ENCODE assay signal across 8 mouse cellular contexts in the genomic region with DNA sequence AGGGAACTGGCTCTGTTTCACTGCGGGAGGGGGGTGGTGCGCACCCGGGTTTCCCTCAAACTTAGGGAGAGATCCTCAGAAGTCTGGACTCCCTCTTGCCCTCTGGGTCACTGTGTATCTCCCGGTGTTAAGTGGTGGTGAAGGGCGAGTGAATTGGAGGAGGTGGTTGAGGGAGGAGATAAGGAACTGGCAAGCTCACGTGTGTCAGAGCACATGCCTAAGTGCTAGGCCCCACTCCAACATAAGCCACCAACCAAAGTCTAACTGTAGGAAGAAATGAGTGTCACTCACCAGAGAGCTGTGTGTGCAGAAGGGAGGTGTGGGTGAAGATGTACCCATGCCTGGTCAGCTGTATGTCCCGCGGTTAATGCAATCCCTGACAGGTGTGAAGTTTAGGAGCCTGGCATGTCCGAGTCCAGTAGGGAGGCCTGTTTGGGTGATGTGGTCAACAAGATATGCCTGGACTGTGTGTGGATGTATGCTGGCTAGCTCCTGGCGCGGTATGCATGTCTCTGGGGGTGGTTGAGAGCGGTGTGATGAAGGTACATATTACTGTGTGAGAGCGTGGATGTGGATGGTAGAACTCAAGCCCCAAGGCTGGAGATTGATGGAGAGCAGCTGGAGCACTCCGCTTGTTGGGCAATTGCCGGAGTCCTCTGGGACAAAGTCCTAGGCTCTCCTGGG. TPM values are rescaled to one million over a fixed set of nuclear protein-coding genes. Genes with fewer than 3 reads are reported as not detected.
DNase-seq lines count a peak whose midpoint lies in the region; ATAC-seq and TF ChIP-seq lines count a peak whose summit lies in the region.

No protein-coding gene starts in this region.

- H3K79me2 ChIP-seq in liver, adult 2 months (ENCODE audit: control insufficient read depth, insufficient read depth, low read length): peaks cover 4% of the 10 kb centered on the region; the same call in 1 of the 2 replicates

- H3K27me3 ChIP-seq in embryonic facial prominence, embryonic 12.5 days: no peaks in the 10 kb centered on the region
- H3K27me3 ChIP-seq in hindbrain, embryonic 10.5 days (ENCODE audit: insufficient read depth, poor library complexity, severe bottlenecking): no peaks in the 10 kb centered on the region
- no peaks in the 10 kb centered on the region for H3K27me3 ChIP-seq in liver, adult 2 months (ENCODE audit: control insufficient read depth, insufficient read depth, low read length)
- no peaks in the 10 kb centered on the region for H3K27me3 ChIP-seq in midbrain, embryonic 16.5 days (ENCODE audit: control insufficient read depth, insufficient read depth, low read depth, low read length)

- peaks cover 31% of the 10 kb centered on the region for H3K36me3 ChIP-seq in embryonic facial prominence, embryonic 12.5 days
- H3K36me3 ChIP-seq in hindbrain, embryonic 10.5 days: peaks cover 49% of the 10 kb centered on the region
- peaks cover 11% of the 10 kb centered on the region for H3K36me3 ChIP-seq in liver, adult 2 months (ENCODE audit: control insufficient read depth, insufficient read depth, low read length)
- peaks cover 8% of the 10 kb centered on the region; the same call in 1 of the 2 replicates for H3K36me3 ChIP-seq in midbrain, embryonic 16.5 days (ENCODE audit: control insufficient read depth, insufficient read depth, low read length)

- no peak for TF ChIP-seq CTCF in left cerebral cortex, adult 2 months (IDR thresholded peaks at IDR 0.05)
- TF ChIP-seq CTCF in liver, adult 2 months (IDR thresholded peaks at IDR 0.05; ENCODE audit: low read depth, low read length): no peak

- H3K4me1 ChIP-seq in embryonic facial prominence, embryonic 12.5 days: peaks cover 25% of the 10 kb centered on the region
- peaks cover 50% of the 10 kb centered on the region for H3K4me1 ChIP-seq in hindbrain, embryonic 10.5 days (replicated peaks)
- peaks cover 31% of the 10 kb centered on the region for H3K4me1 ChIP-seq in liver, adult 2 months (ENCODE audit: control insufficient read depth, insufficient read depth, low read length)
- peaks cover 10% of the 10 kb centered on the region for H3K4me1 ChIP-seq in midbrain, embryonic 16.5 days (ENCODE audit: control insufficient read depth, insufficient read depth, low read length)

- H3K27ac ChIP-seq in left cerebral cortex, adult 2 months: peak overlapping the region; percentile 85
- H3K27ac ChIP-seq in embryonic facial prominence, embryonic 12.5 days: peak overlapping the region; percentile 80
- peak overlapping the region; percentile 93 for H3K27ac ChIP-seq in hindbrain, embryonic 10.5 days
- peak overlapping the region; percentile 90 for H3K27ac ChIP-seq in liver, adult 2 months (replicated peaks; ENCODE audit: insufficient read depth, low read depth, low read length)
- peak overlapping the region; percentile 65; the same call in 1 of the 2 replicates for H3K27ac ChIP-seq in midbrain, embryonic 16.5 days (ENCODE audit: low read length)

- ATAC-seq in embryonic facial prominence, embryonic 12.5 days (ENCODE audit: insufficient number of reproducible peaks, insufficient read depth, low FRiP score, low TSS enrichment): no peak
- peak; percentile 17; the same call in 1 of the 2 replicates for ATAC-seq in midbrain, embryonic 16.5 days

- H3K9ac ChIP-seq in embryonic facial prominence, embryonic 12.5 days: peak overlapping the region; percentile 73
- H3K9ac ChIP-seq in liver, adult 2 months (ENCODE audit: low read depth, low read length): peak overlapping the region; percentile 91
- peak overlapping the region; percentile 73 for H3K9ac ChIP-seq in midbrain, embryonic 16.5 days (ENCODE audit: low read depth, low read length)

- TF ChIP-seq POLR2A in liver, adult 2 months (IDR thresholded peaks at IDR 0.05; ENCODE audit: extremely low read depth, insufficient read depth, low read length): no peak

- H3K9me3 ChIP-seq in embryonic facial prominence, embryonic 12.5 days: no peaks in the 10 kb centered on the region
- H3K9me3 ChIP-seq in hindbrain, embryonic 10.5 days: no peaks in the 10 kb centered on the region
- H3K9me3 ChIP-seq in midbrain, embryonic 16.5 days (replicated peaks; ENCODE audit: control insufficient read depth, low read length, poor library complexity, severe bottlenecking): no peaks in the 10 kb centered on the region

- H3K4me3 ChIP-seq in left cerebral cortex, adult 2 months: peak overlapping the region; percentile 56
- peak overlapping the region; percentile 69 for H3K4me3 ChIP-seq in embryonic facial prominence, embryonic 12.5 days
- peak overlapping the region; percentile 76 for H3K4me3 ChIP-seq in hindbrain, embryonic 10.5 days
- H3K4me3 ChIP-seq in liver, adult 2 months (ENCODE audit: insufficient read depth, low read depth, low read length): peak overlapping the region; percentile 78
- peak overlapping the region; percentile 45 for H3K4me3 ChIP-seq in midbrain, embryonic 16.5 days (ENCODE audit: low read depth, low read length)

- DNase-seq in left cerebral cortex, adult 2 months (ENCODE audit: extremely low spot score in 1 of 2, low spot score in 2 of 2): no peak
- DNase-seq in left cerebral cortex, postnatal 10 days (ENCODE audit: extremely low spot score in 1 of 2, low spot score in 2 of 2): no peak
- no peak for DNase-seq in hindbrain, embryonic 10.5 days (ENCODE audit: low spot score)
- peak; percentile 81 for DNase-seq in liver, adult 2 months (ENCODE audit: extremely low read depth, low read depth, low spot score)
- DNase-seq in right cerebral cortex, postnatal 36 days (ENCODE audit: low spot score in 2 of 2): no peak
- no peak for DNase-seq in adrenal gland, postnatal 36 days

- peak overlapping the region; percentile 91 for H3K4me2 ChIP-seq in embryonic facial prominence, embryonic 12.5 days (replicated peaks)
- H3K4me2 ChIP-seq in midbrain, embryonic 16.5 days (ENCODE audit: low read length): peak overlapping the region; percentile 72

- intact Hi-C loops in left cerebral cortex, adult 2 months (cut with DNase I): no loop called here
- intact Hi-C loops in left cerebral cortex, postnatal 10 days (cut with DNase I): no loop called here

- 48% methylated on average over 15 of the region's 15 CpGs for WGBS in embryonic facial prominence, embryonic 12.5 days
- WGBS in hindbrain, embryonic 10.5 days: 53% methylated on average over 15 of the region's 15 CpGs
- 12% methylated on average over 15 of the region's 15 CpGs for WGBS in liver, adult 2 months
- WGBS in midbrain, embryonic 16.5 days: 55% methylated on average over 15 of the region's 15 CpGs

RNA-seq across cellular contexts. Expression of a gene that starts 0.8 kb away (rescaled TPM):
- 10 to 100 TPM; 18.6 to 25.3 TPM for total RNA-seq in left cerebral cortex, adult 2 months (2021)
- 10 to 100 TPM; 17.2 to 18.4 TPM for total RNA-seq in left cerebral cortex, postnatal 10 days (2021)
- 48.4 and 50.3 TPM in 2 replicates for polyA plus RNA-seq in embryonic facial prominence, embryonic 12.5 days (2016; fragmentation: Nextera tagmentation; extraction: Ambion mirVana)
- polyA plus RNA-seq in hindbrain, embryonic 10.5 days (2016; fragmentation: Nextera tagmentation; extraction: Ambion mirVana): 49.0 and 51.8 TPM in 2 replicates
- total RNA-seq in liver, adult 2 months (2014; rRNA removed): 16.9 and 23.1 TPM in 2 replicates
- polyA plus RNA-seq in liver, adult 2 months (2012; rRNA removed): 132 and 135 TPM in 2 replicates
- polyA plus RNA-seq in midbrain, embryonic 16.5 days (2015; fragmentation: Nextera tagmentation; extraction: Ambion mirVana): 25.1 and 26.1 TPM in 2 replicates
- 100 to 1,000 TPM in 1 of 2 experiments, 10 to 100 TPM in 1; 91.2 to 115 TPM for total RNA-seq in adrenal gland, postnatal 36 days (2021)

RNA-seq across cellular contexts. Expression of a gene that starts 8.5 kb away (rescaled TPM):
- total RNA-seq in left cerebral cortex, adult 2 months (2021): 1 to 10 TPM in 1 of 2 experiments, under 1 TPM in 1; 0.81 to 1.8 TPM
- total RNA-seq in left cerebral cortex, postnatal 10 days (2021): 1 to 10 TPM; 3.3 to 3.9 TPM
- polyA plus RNA-seq in embryonic facial prominence, embryonic 12.5 days (2016; fragmentation: Nextera tagmentation; extraction: Ambion mirVana): 250 and 253 TPM in 2 replicates
- 330 and 370 TPM in 2 replicates for polyA plus RNA-seq in hindbrain, embryonic 10.5 days (2016; fragmentation: Nextera tagmentation; extraction: Ambion mirVana)
- total RNA-seq in liver, adult 2 months (2014; rRNA removed): 0.46 and 5.4 TPM in 2 replicates
- polyA plus RNA-seq in liver, adult 2 months (2012; rRNA removed): 0.59 and 0.93 TPM in 2 replicates
- 22.6 and 27.6 TPM in 2 replicates for polyA plus RNA-seq in midbrain, embryonic 16.5 days (2015; fragmentation: Nextera tagmentation; extraction: Ambion mirVana)
- 1 to 10 TPM; 7.6 to 8.5 TPM for total RNA-seq in adrenal gland, postnatal 36 days (2021)

RNA-seq across cellular contexts. Expression of a gene that starts 19.5 kb away (rescaled TPM):
- total RNA-seq in left cerebral cortex, adult 2 months (2021): 10 to 100 TPM; 54.2 to 63.5 TPM
- 10 to 100 TPM; 67.9 to 72.2 TPM for total RNA-seq in left cerebral cortex, postnatal 10 days (2021)
- 125 TPM in 2 replicates for polyA plus RNA-seq in embryonic facial prominence, embryonic 12.5 days (2016; fragmentation: Nextera tagmentation; extraction: Ambion mirVana)
- 163 and 170 TPM in 2 replicates for polyA plus RNA-seq in hindbrain, embryonic 10.5 days (2016; fragmentation: Nextera tagmentation; extraction: Ambion mirVana)
- 37.0 and 40.3 TPM in 2 replicates for total RNA-seq in liver, adult 2 months (2014; rRNA removed)
- 25.5 and 31.3 TPM in 2 replicates for polyA plus RNA-seq in liver, adult 2 months (2012; rRNA removed)
- polyA plus RNA-seq in midbrain, embryonic 16.5 days (2015; fragmentation: Nextera tagmentation; extraction: Ambion mirVana): 101 TPM in 2 replicates
- total RNA-seq in adrenal gland, postnatal 36 days (2021): 10 to 100 TPM; 69.6 to 74.0 TPM

RNA-seq across cellular contexts. Expression of a gene that starts 19.6 kb away (rescaled TPM):
- total RNA-seq in left cerebral cortex, adult 2 months (2021): 10 to 100 TPM; 40.3 to 43.4 TPM
- total RNA-seq in left cerebral cortex, postnatal 10 days (2021): 10 to 100 TPM; 36.1 to 36.6 TPM
- 11.1 and 11.3 TPM in 2 replicates for polyA plus RNA-seq in embryonic facial prominence, embryonic 12.5 days (2016; fragmentation: Nextera tagmentation; extraction: Ambion mirVana)
- polyA plus RNA-seq in hindbrain, embryonic 10.5 days (2016; fragmentation: Nextera tagmentation; extraction: Ambion mirVana): 7.0 and 11.7 TPM in 2 replicates
- total RNA-seq in liver, adult 2 months (2014; rRNA removed): 3.0 and 5.2 TPM in 2 replicates
- polyA plus RNA-seq in liver, adult 2 months (2012; rRNA removed): 8.8 and 11.9 TPM in 2 replicates
- polyA plus RNA-seq in midbrain, embryonic 16.5 days (2015; fragmentation: Nextera tagmentation; extraction: Ambion mirVana): 8.7 and 10.3 TPM in 2 replicates
- 10 to 100 TPM; 20.0 to 21.6 TPM for total RNA-seq in adrenal gland, postnatal 36 days (2021)

RNA-seq across cellular contexts. Expression of a gene that starts 28.6 kb away (rescaled TPM):
- total RNA-seq in left cerebral cortex, adult 2 months (2021): 1 to 10 TPM in 1 of 2 experiments, under 1 TPM in 1; 0.79 to 1.4 TPM
- under 1 TPM in 1 of 2 experiments, not detected in 1; 0.12 TPM for total RNA-seq in left cerebral cortex, postnatal 10 days (2021)
- 0.61 and 0.64 TPM in 2 replicates for polyA plus RNA-seq in embryonic facial prominence, embryonic 12.5 days (2016; fragmentation: Nextera tagmentation; extraction: Ambion mirVana)
- polyA plus RNA-seq in hindbrain, embryonic 10.5 days (2016; fragmentation: Nextera tagmentation; extraction: Ambion mirVana): 1.2 and 1.3 TPM in 2 replicates
- not detected in 2 replicates for total RNA-seq in liver, adult 2 months (2014; rRNA removed)
- polyA plus RNA-seq in liver, adult 2 months (2012; rRNA removed): not detected in 2 replicates
- 0.11 TPM in 1 of 2 replicates, not detected in the other for polyA plus RNA-seq in midbrain, embryonic 16.5 days (2015; fragmentation: Nextera tagmentation; extraction: Ambion mirVana)
- under 1 TPM in 1 of 2 experiments, not detected in 1; 0.13 TPM for total RNA-seq in adrenal gland, postnatal 36 days (2021)
